Mouse (Mus musculus) kidney, embryonic 14.5 days (tissue): Measurements from ENCODE around the gene A630089N07Rik. TPM values are rescaled to one million over a fixed set of nuclear protein-coding genes. Genes with fewer than 3 reads are reported as not detected.
A peak's percentile ranks its signal among the peaks of the same experiment; 100 is the strongest.
"Not testable (repeated sequence)": the region's sequence is repeated elsewhere in the genome, so short reads cannot be mapped to it uniquely, and the experiment has no call there.

Experiments used
- ATAC-seq: fragments of 200-750 bp; cut with Nextera tagmentation; 2 replicates; pipeline ENCODE4 v1.8.0; 2017; ENCODE audit warnings: moderate number of reproducible peaks, mild to moderate bottlenecking, moderate TSS enrichment, moderate library complexity; ENCODE audit not compliant: low FRiP score, low TSS enrichment
- H3K27ac ChIP-seq: fragments of 300-500 bp; sonication (generic); 2 replicates; pipeline ENCODE4 v1.5.1; 2014; ENCODE audit warnings: low read depth, mild to moderate bottlenecking, low read length, moderate library complexity, mixed read lengths
- H3K27me3 ChIP-seq: fragments of 300-500 bp; sonication (generic); 2 replicates; pipeline ENCODE4 v1.6.1; 2014; ENCODE audit warnings: mild to moderate bottlenecking, low read length; ENCODE audit not compliant: control insufficient read depth, insufficient read depth
- H3K36me3 ChIP-seq: fragments of 300-500 bp; sonication (generic); 2 replicates; pipeline ENCODE4 v1.6.1; 2014; ENCODE audit warnings: low read length, mixed read lengths; ENCODE audit not compliant: control insufficient read depth, insufficient read depth
- H3K4me1 ChIP-seq: fragments of 300-500 bp; sonication (generic); 2 replicates; pipeline ENCODE4 v1.6.1; 2014; ENCODE audit warnings: low read length, mixed read lengths; ENCODE audit not compliant: control insufficient read depth, insufficient read depth
- H3K4me2 ChIP-seq: fragments of 300-500 bp; sonication (generic); replicated peaks from 2 replicates; pipeline ENCODE4 v1.6.1; 2014; ENCODE audit warnings: low read depth, mild to moderate bottlenecking, low read length
- H3K4me3 ChIP-seq: fragments of 300-500 bp; sonication (generic); 2 replicates; pipeline ENCODE4 v1.5.1; 2014; ENCODE audit warnings: mild to moderate bottlenecking, low read length
- H3K9ac ChIP-seq: fragments of 300-500 bp; sonication (generic); 2 replicates; pipeline ENCODE4 v1.6.1; 2014; ENCODE audit warnings: low read depth, mild to moderate bottlenecking, low read length, moderate library complexity
- H3K9me3 ChIP-seq: fragments of 300-500 bp; sonication (generic); 2 replicates; pipeline ENCODE4 v1.6.1; 2016; ENCODE audit warnings: low read length; ENCODE audit not compliant: control insufficient read depth
- WGBS: fragments of 180-500 bp; shearing (Covaris S2); extraction: QIAGEN DNeasy Blood & Tissue Kit; methylation state at CpG from one replicate; pipeline ENCODE4 v1.1.7; 2014; 5-methylcytosine and 5-hydroxymethylcytosine counted together
- polyA plus RNA-seq: library from polyadenylated mRNA; unstranded; fragments of >200 nt; fragmentation: Nextera tagmentation; extraction: Ambion mirVana; gene quantifications from 2 replicates; pipeline ENCODE4 v1.2.1, GENCODE M21; 2014

The A630089N07Rik gene
- polyA plus RNA-seq, 1 experiment from 2014 or later = 32.4 TPM

DNA sequence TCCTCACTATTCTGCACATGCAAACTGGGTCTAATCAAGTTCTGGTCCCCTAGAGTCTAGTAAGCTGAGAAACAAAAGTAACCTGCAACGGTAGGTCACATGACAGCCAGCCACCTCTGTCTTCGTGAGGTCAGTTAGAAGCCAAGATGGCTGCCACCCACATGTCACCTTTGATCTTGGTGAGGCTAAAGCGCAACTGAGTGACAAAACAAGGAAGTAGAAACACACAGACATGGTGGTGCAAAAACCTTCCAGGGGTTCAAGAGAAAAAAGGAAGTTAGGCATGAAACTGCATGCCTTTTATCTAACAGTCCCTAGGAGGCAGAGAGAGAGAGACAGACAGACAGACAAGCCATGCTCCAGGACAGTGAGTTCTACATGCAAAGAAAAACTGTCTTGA lies 60.2 kb downstream of the A630089N07Rik start:
- Histone ChIP-seq H3K36me3 (peaks cover 2% of the 10 kb centered on the region; the same call in 1 of the 2 replicates), H3K27ac (no peak overlapping the region), H3K4me1 (no peaks in the 10 kb centered on the region), H3K9me3 (peaks cover 11% of the 10 kb centered on the region), H3K9ac (no peak overlapping the region), H3K27me3 (no peaks in the 10 kb centered on the region), H3K4me2 (no peak overlapping the region), H3K4me3 (no peak overlapping the region)
- 92% methylated on average over 3 of the region's 3 CpGs for WGBS
- no peak for ATAC-seq

DNA sequence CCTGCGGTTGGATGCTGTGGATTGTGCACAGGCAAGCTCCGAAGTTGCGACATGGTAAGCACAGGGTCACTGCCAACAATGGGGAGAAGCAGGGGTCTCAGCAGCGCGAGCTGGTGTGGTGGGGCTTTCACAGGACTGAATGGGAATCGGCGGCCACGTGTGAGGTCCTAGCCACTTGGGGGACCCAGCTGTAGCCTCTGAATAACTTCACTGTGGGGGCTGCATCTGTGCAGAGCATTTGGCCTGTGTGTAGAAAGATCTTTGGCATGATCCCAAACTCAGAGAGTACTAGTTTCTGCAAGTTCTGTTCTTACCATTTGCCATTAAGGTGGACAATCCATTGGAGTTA lies 84.9 kb downstream of the A630089N07Rik start:
- not testable (repeated sequence) for H3K4me1 ChIP-seq, H3K27me3 ChIP-seq, H3K36me3 ChIP-seq, H3K9me3 ChIP-seq
- Histone ChIP-seq H3K4me3 (peak overlapping the region; percentile 52), H3K4me2 (peak overlapping the region; percentile 58), H3K9ac (peak overlapping the region; percentile 58), H3K27ac (peak overlapping the region; percentile 88; the same call in 1 of the 2 replicates)
- WGBS = under 1% methylated on average over 8 of the region's 8 CpGs
- ATAC-seq = peak; percentile 68; the same call in 1 of the 2 replicates

DNA sequence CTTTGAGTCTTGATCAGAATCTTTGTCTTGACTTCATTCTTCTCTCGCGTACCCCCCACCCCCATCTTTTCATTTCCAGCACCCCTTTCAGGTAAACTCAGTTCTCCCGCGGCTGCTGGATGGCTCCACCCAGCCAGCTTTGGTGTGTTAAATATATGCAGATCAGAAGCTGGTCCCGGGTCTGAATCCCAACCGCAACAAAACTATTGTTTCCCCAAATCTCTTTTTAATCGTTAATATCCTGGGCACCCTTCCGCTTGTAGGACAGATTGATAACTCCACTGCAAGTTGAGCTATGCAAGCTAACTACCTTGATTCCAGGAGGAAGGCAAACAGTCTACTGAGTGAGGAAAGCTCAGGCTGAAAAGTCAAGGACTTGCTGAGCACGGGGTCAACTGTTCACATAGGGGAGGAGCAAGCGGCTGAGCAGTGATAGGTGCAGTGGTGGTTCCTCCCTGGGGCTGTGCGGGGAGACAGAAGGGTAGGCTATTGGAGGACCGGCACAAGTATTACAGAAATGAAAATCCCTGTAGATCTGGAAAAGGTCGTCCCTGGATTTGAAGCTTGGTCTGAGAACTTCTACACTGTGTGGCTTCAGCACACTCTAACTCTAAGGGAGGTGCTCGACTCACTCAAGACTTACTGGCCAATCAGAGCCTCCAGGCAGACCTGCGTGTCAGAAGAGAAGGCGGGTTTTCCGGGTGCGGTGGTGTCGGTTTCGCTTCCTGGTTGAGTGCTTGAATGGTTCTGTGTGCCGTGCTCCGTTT lies 85.5 kb downstream of the A630089N07Rik start, which contains the start of gene B230307C23Rik:
B230307C23Rik (plus strand) TSS at position 700 of the 767 bp plus-strand sequence.
- 1% methylated on average over 22 of the region's 22 CpGs for WGBS
- Histone ChIP-seq H3K36me3 (no peaks in the 10 kb centered on the region), H3K9me3 (peaks cover 5% of the 10 kb centered on the region; the same call in 1 of the 2 replicates), H3K9ac (peak within 1 kb of the TSS; percentile 58), H3K4me2 (peak within 1 kb of the TSS; percentile 58), H3K27me3 (no peaks in the 10 kb centered on the region), H3K4me1 (0 out of 2 replicates have a peak, but pooled peaks cover 3% of the 10 kb centered on the region), H3K4me3 (peak within 1 kb of the TSS; percentile 52), H3K27ac (peak within 1 kb of the TSS; percentile 88)
- peak; percentile 99 for ATAC-seq

DNA sequence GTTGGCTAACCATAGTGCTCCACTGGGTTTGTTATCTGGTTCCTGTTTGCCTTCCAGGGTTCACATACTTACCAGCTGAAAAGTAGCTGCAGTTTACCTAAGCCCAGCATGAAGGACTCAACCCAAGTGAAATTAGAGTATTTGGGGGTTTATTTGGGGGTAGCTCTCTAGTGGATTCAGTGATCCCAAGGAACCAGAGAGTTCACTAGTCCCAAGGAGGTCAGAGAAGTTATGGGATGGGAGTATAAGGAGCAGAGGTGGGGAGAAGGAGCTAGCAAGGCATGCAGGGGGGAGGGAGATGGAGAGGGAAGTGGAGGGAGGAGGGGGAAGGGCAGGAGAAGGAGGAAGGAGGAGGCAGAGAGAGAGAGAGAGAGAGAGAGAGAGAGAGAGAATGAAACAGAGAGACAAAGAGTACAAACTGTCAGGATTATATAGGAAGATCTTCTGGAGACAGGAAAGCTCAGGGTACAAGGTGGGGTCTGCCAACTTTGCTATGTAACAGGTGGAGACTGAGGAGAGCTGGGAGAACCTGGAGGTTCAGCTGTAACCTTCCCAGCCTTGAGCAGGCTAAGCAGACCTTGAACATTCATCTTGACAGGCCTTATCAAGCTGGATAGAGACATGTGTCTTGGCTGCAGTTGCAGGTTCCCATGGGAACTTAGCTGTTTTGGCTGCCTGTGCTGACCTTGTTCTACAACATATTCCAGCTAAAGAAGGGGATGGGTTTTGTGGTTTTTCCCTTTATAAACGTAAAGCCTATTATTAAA lies 86.2 kb downstream of the A630089N07Rik start:
- Histone ChIP-seq H3K9me3 (0 out of 2 replicates have a peak, but pooled peaks cover 3% of the 10 kb centered on the region), H3K9ac (peak overlapping the region; percentile 58; the same call in 1 of the 2 replicates), H3K36me3 (no peaks in the 10 kb centered on the region), H3K4me1 (0 out of 2 replicates have a peak, but pooled peaks cover 3% of the 10 kb centered on the region), H3K27ac (no peak overlapping the region), H3K4me2 (peak overlapping the region; percentile 58), H3K4me3 (peak overlapping the region; percentile 52; the same call in 1 of the 2 replicates), H3K27me3 (no peaks in the 10 kb centered on the region)
- 37% methylated on average over 1 of the region's 1 CpGs for WGBS
- no peak for ATAC-seq

DNA sequence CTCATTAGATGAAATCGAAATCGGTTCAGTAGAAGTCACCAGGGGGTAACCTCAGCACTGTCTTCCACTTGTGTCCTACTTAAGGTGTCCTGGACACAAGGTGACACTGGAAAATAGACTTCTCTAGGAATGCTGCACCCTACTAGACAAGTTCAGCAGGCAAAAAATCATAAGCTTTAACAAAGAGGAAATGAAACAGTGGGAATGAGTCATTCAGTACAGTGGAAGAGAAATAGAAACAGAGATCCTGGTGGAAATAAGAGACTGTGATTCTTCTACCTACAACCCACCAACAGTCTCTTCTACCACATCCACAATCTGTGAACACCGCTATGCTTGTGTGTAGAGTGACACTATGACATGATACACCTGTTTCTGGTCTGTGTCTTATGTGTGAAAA lies 89.8 kb downstream of the A630089N07Rik start:
- WGBS = 78% methylated on average over 3 of the region's 3 CpGs
- H3K4me1 ChIP-seq = not testable (repeated sequence)

DNA sequence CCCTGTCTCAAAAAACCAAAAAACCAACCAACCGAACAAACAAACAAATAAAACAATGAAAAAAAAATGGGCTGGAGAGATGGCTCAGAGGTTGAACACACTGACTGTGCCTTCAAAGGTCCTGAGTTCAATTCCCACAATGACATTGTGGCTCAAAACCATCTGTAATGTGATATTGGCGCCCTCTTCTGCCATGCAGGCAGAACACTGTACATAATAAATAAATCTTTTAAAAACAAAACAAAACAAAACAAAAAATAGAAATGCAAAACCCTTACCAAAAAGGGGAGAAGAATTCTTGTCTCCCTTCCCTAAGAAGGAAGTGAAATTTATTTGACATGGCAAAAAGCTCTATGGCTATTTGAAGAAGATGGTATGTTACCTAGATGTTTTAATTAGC lies 90.7 kb downstream of the A630089N07Rik start:
- H3K27ac ChIP-seq = no peak overlapping the region
- no peaks in the 10 kb centered on the region for H3K4me1 ChIP-seq
- WGBS = 78% methylated on average over 2 of the region's 2 CpGs
- H3K9me3 ChIP-seq = no peaks in the 10 kb centered on the region
- no peaks in the 10 kb centered on the region for H3K36me3 ChIP-seq
- no peaks in the 10 kb centered on the region for H3K27me3 ChIP-seq
- H3K4me2 ChIP-seq = no peak overlapping the region
- no peak for ATAC-seq
- no peak overlapping the region for H3K9ac ChIP-seq
- no peak overlapping the region for H3K4me3 ChIP-seq

More for the DNA sequence above, 89.8 kb downstream of the A630089N07Rik start:
- not testable (repeated sequence) for ATAC-seq, H3K27me3 ChIP-seq, H3K36me3 ChIP-seq, H3K9me3 ChIP-seq, H3K4me2 ChIP-seq, H3K27ac ChIP-seq, H3K9ac ChIP-seq, H3K4me3 ChIP-seq

DNA sequence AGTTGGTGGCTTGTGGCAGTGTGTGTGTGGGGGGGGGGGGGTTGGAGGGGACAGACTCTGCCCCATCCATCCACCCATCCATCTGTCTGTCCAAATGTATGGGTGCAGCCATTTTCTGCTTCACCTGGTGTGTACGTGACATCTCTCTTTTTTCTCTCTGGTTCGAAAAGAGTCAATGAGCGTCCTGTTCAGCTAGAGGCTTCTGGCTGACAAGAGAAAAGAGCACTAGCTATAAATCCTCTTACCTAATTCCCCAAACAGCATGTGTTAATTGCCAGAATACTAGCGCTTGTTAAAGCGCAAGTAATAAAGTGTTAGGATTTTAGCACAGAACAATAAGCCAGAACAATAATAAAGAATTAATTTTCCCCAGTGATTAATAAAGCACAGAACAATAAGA lies 97.7 kb downstream of the A630089N07Rik start:
- no peak for ATAC-seq
- no peaks in the 10 kb centered on the region for H3K36me3 ChIP-seq
- no peak overlapping the region for H3K4me2 ChIP-seq
- no peak overlapping the region for H3K4me3 ChIP-seq
- H3K27ac ChIP-seq = no peak overlapping the region
- H3K9ac ChIP-seq = no peak overlapping the region
- H3K9me3 ChIP-seq = no peaks in the 10 kb centered on the region
- no peaks in the 10 kb centered on the region for H3K27me3 ChIP-seq
- 39% methylated on average over 5 of the region's 5 CpGs for WGBS
- H3K4me1 ChIP-seq = no peaks in the 10 kb centered on the region

DNA sequence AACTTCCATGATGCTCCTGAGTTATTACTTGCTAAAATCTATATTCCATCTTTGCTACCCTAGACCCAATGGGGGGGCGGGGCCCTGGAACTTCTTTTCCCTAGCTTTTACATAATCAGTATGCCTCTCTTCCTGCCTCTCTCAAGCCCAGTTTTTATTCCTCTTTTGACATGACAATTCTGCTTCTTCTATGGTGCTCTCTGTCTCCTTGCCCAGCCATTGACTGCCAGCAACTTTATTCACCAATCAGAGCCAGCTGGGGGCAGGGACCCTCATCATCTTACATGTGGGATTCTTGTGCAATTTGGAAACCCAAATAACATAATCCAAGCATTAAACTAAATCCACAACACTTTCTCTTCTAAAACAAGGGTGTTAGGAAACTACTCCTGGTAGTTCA lies 100.9 kb downstream of the A630089N07Rik start:
- no peaks in the 10 kb centered on the region for H3K36me3 ChIP-seq
- H3K4me3 ChIP-seq = no peak overlapping the region
- no peaks in the 10 kb centered on the region for H3K4me1 ChIP-seq
- WGBS = 90% methylated on average over 1 of the region's 1 CpGs
- no peak overlapping the region for H3K4me2 ChIP-seq
- no peaks in the 10 kb centered on the region for H3K27me3 ChIP-seq
- H3K9ac ChIP-seq = no peak overlapping the region
- no peaks in the 10 kb centered on the region for H3K9me3 ChIP-seq
- no peak overlapping the region for H3K27ac ChIP-seq
- no peak for ATAC-seq

DNA sequence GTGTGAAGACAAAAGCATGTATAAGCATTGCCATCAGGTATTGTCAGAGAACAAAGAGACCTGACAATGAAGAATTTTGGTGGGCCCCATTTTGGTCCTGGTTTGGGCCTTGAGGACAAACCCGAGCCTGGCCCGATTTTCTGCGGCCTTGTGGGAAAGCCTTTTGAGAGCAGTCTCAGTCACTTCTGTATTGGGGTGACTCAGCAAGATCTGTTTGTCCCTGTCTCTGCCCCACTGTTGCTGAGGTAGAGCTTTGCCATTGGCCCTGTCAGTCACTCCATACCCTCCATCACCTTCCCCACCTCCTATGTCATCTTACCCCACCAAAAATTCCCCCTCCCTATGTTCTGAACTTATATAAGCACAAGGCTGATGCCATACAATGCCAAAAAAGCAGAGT lies 104.5 kb downstream of the A630089N07Rik start:
- H3K4me3 ChIP-seq = no peak overlapping the region
- H3K9me3 ChIP-seq = no peaks in the 10 kb centered on the region
- no peak for ATAC-seq
- H3K27ac ChIP-seq = no peak overlapping the region
- no peaks in the 10 kb centered on the region for H3K36me3 ChIP-seq
- H3K4me1 ChIP-seq = no peaks in the 10 kb centered on the region
- H3K27me3 ChIP-seq = no peaks in the 10 kb centered on the region
- 92% methylated on average over 3 of the region's 3 CpGs for WGBS
- H3K4me2 ChIP-seq = no peak overlapping the region
- H3K9ac ChIP-seq = no peak overlapping the region
